Mouse (Mus musculus) cerebellum, adult (tissue): Measurements from ENCODE around the gene Nvl.

Experiments used
- ATAC-seq: cut with Nextera tagmentation; 2 replicates; pipeline ENCODE4 v1.9.2; 2017; ENCODE audit warnings: mild to moderate bottlenecking, moderate library complexity, mixed read lengths; ENCODE audit not compliant: insufficient number of reproducible peaks, low FRiP score, low TSS enrichment

The Nvl gene

GRCm38 (mm10) chr1:181073075-181073474, 70.9 kb downstream of the Nvl start:
- ATAC-seq, result no peak

- no peak for ATAC-seq
Measured at GRCm38 (mm10) chr1:181069671-181070070, 74.3 kb downstream of the Nvl start.

DNA sequence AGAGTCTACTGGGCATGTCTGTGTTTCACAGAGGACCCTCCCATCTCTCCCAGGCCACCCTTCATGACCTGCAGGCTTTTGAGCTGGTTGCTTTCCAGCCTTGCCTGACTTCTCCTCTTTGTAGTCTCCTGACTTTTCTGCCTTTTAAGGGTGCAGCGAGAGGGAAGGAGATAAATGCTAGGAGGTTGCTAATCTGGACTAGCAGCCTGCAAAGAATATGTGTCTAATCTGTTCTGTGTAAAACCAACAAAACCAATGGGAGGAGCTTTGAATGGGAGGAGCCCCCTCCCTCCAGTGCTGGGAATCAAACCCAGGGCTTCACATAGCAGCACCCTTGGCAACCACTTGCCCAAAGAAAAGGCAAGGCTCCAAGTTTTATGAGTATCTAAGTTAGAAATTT, 75.7 kb downstream of the Nvl start:
- ATAC-seq, result no peak

DNA sequence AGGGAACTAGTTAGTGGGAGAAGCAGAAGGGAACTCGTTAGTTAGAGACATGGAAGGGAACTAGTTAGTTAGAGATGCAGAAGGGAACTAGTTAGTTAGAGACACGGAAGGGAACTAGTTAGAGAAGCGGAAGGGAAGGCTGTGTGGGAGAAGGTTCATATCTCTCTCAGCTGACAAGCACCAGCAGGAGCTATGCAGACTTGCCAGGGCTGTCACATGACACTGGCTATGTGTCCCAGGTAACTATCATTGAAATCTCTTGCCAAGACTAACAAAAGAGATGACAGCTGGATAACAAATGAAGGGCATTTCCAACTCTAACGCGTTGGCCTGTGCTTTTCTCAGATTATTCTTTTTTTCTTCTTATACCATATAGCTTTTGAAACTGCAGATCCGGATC, 79.4 kb downstream of the Nvl start:
- peak; percentile 26; the same call in 1 of the 2 replicates for ATAC-seq

DNA sequence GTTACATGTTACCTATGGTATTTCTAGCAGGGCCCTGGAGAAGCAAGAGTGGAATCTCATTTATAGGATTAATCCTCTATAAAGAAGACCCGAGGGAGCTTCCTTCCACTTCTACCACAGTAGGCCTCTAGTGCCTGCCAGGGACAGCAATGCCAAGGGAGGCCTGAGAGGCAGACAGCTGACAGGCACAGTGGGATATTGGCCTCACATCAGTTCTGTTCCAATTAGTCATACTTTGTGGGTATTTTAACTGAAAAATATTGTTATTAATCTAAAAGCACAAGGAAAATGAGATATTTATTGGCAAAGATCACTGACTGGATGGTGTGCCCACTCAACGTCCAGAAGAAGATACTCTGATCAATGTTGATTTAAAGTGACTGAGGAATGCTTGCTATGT, 80.0 kb downstream of the Nvl start:
- ATAC-seq, result peak; percentile 78

DNA sequence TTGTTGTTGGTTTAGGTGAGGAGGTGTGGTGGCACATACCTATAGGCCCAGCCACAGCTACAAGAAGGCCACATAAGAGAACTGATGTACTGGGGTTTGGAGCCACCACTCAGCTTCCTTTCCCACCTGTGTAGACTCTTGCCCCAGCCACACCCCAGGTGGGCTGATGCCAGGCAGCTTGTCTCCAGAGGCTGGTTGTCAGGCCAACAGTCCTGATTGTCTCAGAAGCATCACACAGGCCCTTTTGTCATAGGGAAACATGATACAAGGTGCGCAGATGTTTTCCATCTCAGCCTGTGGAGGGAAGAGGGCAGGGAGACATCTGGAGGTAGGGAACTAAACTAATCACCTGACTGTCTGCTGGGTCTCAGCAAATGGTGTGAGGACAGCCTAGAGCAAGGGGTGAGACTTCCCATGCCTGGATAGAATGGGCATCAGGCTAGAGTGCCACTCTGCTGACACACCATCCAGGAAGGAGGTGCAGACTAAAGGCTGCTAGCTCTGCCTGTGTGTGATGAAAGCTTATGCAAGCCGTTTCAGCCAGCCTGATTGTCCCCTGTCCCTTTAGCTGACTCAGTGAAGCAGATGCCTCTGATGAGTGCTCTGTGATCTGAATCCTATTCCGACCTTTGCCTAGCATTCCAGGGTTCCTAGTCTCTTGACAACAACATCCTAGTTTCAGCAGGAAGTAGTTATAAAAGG, 82.1 kb downstream of the Nvl start:
- no peak for ATAC-seq

DNA sequence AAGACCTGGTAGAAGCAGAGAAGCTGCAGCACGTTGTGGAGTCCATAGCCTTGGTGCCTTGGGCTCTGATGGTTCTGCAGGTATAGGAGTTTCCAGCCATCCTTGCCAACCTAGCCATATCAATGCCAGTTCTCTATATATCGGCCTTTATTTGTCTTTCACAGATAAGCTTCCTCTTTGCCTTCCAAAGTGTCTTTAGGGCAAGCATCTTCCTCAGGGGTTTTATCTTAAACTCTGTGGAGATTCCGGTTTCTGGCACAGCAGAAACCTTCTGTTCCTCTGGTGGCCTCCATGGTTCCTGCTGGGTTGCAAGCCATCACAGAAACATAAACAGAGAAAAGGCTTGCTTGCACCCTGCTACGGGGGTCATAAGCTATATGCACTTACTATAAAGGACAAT, 91.1 kb downstream of the Nvl start:
- ATAC-seq, result no peak

DNA sequence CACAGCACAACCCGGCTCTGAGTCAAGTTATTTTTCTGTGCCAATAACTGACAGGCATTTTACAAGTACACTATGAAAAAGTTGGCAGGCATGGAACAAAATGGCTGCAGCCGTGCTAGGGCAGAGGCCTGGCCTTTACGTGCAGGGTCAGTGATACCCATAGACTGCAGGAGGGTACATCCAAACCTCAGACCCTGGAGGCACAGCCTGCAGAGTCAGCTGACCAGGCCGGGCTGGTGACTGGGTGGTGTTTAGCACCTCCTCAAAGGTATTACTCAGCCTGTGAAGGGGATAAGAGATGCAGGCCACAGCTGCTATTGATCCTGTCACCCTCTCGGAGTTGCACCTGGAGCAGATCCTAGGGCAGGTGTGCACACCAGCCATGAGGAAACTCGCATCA, 93.1 kb downstream of the Nvl start, which contains the start of gene 9130409I23Rik:
Gene 9130409I23Rik (plus strand): TSS at position 301 of the 400 bp plus-strand sequence.
- no peak for ATAC-seq

- ATAC-seq, result no peak
Measured at GRCm38 (mm10) chr1:181049328-181049842, 94.6 kb downstream of the Nvl start.

DNA sequence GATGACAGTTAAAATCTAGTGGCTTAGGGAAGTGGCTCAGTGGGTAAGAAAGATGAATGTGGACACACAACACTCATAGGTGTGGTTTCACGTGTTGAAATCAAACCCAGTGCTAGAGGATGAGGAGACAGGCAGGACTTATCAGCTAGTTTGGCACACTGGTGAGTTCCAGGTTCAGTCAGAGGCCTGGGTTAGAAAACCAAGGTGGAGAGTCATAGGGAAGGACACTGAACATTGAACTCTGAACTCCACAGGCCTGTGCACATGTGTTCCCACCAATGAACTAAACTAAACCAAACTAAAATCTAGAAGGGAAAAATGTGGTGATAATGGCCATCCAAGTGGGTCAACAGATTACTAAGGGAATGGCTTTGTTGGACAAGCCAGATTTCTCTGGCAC, 96.5 kb downstream of the Nvl start:
- no peak for ATAC-seq

DNA sequence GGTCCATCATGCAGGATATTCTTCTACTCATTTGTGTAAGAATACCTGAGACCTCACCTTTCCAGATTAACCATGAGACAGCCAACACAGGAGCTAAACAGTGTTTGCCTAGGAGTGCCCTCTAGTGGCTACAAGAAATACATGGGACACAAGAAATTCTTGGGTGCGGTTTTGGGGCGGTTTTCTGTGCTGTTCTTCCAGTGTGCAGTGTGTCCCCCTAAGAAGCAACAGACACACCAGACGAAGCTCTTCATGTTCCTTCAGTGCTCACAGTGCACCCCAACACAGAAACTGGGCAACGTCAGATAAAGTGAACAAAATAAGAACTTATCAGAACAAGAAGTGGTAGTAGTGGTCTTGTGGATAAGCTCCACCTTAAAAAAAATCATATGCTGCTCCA, 104.4 kb downstream of the Nvl start:
- ATAC-seq, result no peak

DNA sequence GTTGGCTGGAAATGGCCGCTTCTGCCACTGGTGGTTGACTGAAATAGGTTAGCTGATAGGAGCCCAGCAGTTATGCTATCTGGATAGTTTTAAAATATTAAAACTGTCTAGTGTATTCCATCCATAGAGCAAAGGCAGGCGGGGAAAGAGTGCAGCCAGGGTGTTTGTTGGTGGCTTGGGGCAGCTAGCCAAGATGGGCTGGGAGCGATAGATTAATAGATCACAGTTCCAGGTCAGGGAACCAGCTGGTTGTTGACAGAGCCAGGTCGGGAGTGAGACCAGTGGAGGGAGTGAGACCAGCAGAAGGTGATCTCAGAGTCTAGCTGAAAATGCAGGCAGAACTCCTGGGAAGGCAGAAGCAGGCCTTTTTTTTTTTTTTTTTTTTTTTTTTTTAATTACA, 106.4 kb downstream of the Nvl start:
- ATAC-seq, result no peak
